ENCODE assay signal across 23 mouse cellular contexts in genomic region chr12:26129511-26129910, GRCm38 (mm10).
"Had no signal": no experiment of that assay in that cellular context is flagged by ENCODE, and none has a peak within 500 bp of the region (broad histone marks: within the 10 kb centered on the region; RNA-seq: fewer than 3 reads in every experiment).

No protein-coding gene starts in this region.

- H3K27ac ChIP-seq: heart, adult 2 months; heart, embryonic 13.5 days; heart, embryonic 15.5 days; hindbrain, embryonic 13.5 days; hindbrain, embryonic 15.5 days; hindbrain, postnatal 0 days; kidney, embryonic 15.5 days; kidney, postnatal 0 days; limb, embryonic 13.5 days; limb, embryonic 15.5 days; liver, embryonic 12.5 days; liver, embryonic 14.5 days had no signal

- H3K9me3 ChIP-seq: heart, embryonic 13.5 days; heart, embryonic 15.5 days; hindbrain, embryonic 13.5 days; hindbrain, embryonic 15.5 days; kidney, embryonic 15.5 days; limb, embryonic 13.5 days; limb, embryonic 15.5 days; liver, embryonic 12.5 days had no signal

- H3K4me3 ChIP-seq: heart, adult 2 months; heart, embryonic 13.5 days; heart, embryonic 15.5 days; hindbrain, embryonic 13.5 days; hindbrain, embryonic 15.5 days; kidney, embryonic 15.5 days; limb, embryonic 13.5 days; limb, embryonic 15.5 days; liver, embryonic 12.5 days had no signal

- H3K4me1 ChIP-seq: heart, embryonic 15.5 days; kidney, embryonic 15.5 days; limb, embryonic 13.5 days; limb, embryonic 15.5 days; liver, embryonic 12.5 days had no signal

- DNase-seq: gastrocnemius, postnatal 14 days; gastrocnemius, postnatal 36 days; heart, adult 11 months; heart, adult 2 months; heart, postnatal 14 days; heart, postnatal 36 days; kidney, adult 11 months; kidney, adult 2 months; kidney, adult 9 months; kidney, postnatal 14 days; kidney, postnatal 36 days; left cerebral cortex, postnatal 4 days had no signal

- H3K27me3 ChIP-seq: heart, embryonic 13.5 days; heart, embryonic 15.5 days; hindbrain, embryonic 13.5 days; hindbrain, embryonic 15.5 days; kidney, embryonic 15.5 days; limb, embryonic 13.5 days; limb, embryonic 15.5 days; liver, embryonic 12.5 days had no signal

- H3K36me3 ChIP-seq: heart, embryonic 13.5 days; heart, embryonic 15.5 days; hindbrain, embryonic 13.5 days; hindbrain, embryonic 15.5 days; kidney, embryonic 15.5 days; limb, embryonic 13.5 days; limb, embryonic 15.5 days; liver, embryonic 12.5 days had no signal
